Mouse (Mus musculus) erythroblast, embryonic 14.5 days (primary cell): ENCODE results near the gene Islr2.

ENCODE experiments used
- GATA1 ChIP-seq: IDR thresholded peaks from 2 replicates; pipeline ENCODE4 v1.6.1; 2012; ENCODE audit warnings: low read length, inconsistent platforms, mixed read lengths
- TAL1 ChIP-seq: IDR thresholded peaks from 3 replicates; pipeline ENCODE4 v1.6.1; 2012; ENCODE audit warnings: low read length, inconsistent platforms, mixed read lengths

GRCm38 (mm10) chr9:58165779-58166178 is 38.3 kb downstream of the Islr2 start:
- no peak for TF ChIP-seq GATA1
- TF ChIP-seq TAL1 = no peak
